Mouse (Mus musculus) cortical plate, adult 2 months (tissue): ENCODE data around the gene Pitpnc1.

Source experiments
- CTCF ChIP-seq: fragments of 200-500 bp; IDR thresholded peaks from 2 replicates; pipeline ENCODE4 v1.5.1; 2011; ENCODE audit warnings: mild to moderate bottlenecking, control low read depth, low read length; ENCODE audit not compliant: insufficient read depth; ENCODE audit errors: extremely low read depth
- POLR2A ChIP-seq: fragments of 200-500 bp; IDR thresholded peaks from 2 replicates; pipeline ENCODE4 v1.6.1; 2011; ENCODE audit warnings: mild to moderate bottlenecking, low read length, control low read depth; ENCODE audit not compliant: insufficient read depth; ENCODE audit errors: extremely low read depth

GRCm38 (mm10) chr11:107416561-107416926 is 54.0 kb downstream of the Pitpnc1 start:
- TF ChIP-seq CTCF, result no peak
- no peak for TF ChIP-seq POLR2A
